In genomic region chr1:61928131-61928761, GRCm38 (mm10) we compare ENCODE assay signal across 19 mouse cellular contexts.
A peak's percentile ranks its signal among the peaks of the same experiment; 100 is the strongest.
DNase-seq lines count a peak whose midpoint lies in the region; TF ChIP-seq lines count a peak whose summit lies in the region.
"Had no signal": no experiment of that assay in that cellular context is flagged by ENCODE, and none has a peak within 500 bp of the region (broad histone marks: within the 10 kb centered on the region; RNA-seq: fewer than 3 reads in every experiment).

No protein-coding gene starts in this region.

- H3K4me3 ChIP-seq in left cerebral cortex, adult 2 months: no peak overlapping the region
- H3K4me3 ChIP-seq: embryonic facial prominence, embryonic 15.5 days; forebrain, embryonic 12.5 days; heart, embryonic 13.5 days; megakaryocyte, embryonic 14.5 days; myocyte had no signal

- peak; percentile 35 for DNase-seq in embryo, embryonic 11 days
- no peak for DNase-seq in embryo, embryonic 9.5 days (ENCODE audit: extremely low spot score)
- peak; percentile 3 to 11 for DNase-seq in left cerebral cortex, postnatal 14 days (ENCODE audit: low spot score in 2 of 2)
- no peak for DNase-seq in left cerebral cortex, adult 2 months (ENCODE audit: extremely low spot score in 1 of 2, low spot score in 2 of 2)
- DNase-seq in spleen, postnatal 36 days (ENCODE audit: low spot score in 2 of 2): peak; percentile 41 to 43
- DNase-seq in spleen, adult 12 weeks (ENCODE audit: low spot score): no peak
- no peak for DNase-seq in adrenal gland, postnatal 25 days
- DNase-seq in heart, adult 11 months: no peak
- DNase-seq: adrenal gland, adult 8-10 months; gastrocnemius, postnatal 25 days; kidney, adult 9 months; liver, postnatal 0 days; thymus, postnatal 36 days had no signal

- no peak overlapping the region for H3K27ac ChIP-seq in left cerebral cortex, adult 2 months
- H3K27ac ChIP-seq: embryonic facial prominence, embryonic 15.5 days; forebrain, embryonic 12.5 days; heart, embryonic 13.5 days; stomach, postnatal 0 days had no signal

- intact Hi-C loops in left cerebral cortex, postnatal 14 days (cut with DNase I): loop anchor here (5.0 to 10.0 kb wide), 3 partner anchors 551 to 1037 kb away; partner anchors contain the start of gene Nrp2
- intact Hi-C loops in left cerebral cortex, adult 2 months (cut with DNase I): loop anchor here (5.0 to 10.0 kb wide), 2 partner anchors 551 to 1037 kb away; no protein-coding TSS in a partner anchor

- no peak for TF ChIP-seq CTCF in left cerebral cortex, adult 2 months (IDR thresholded peaks at IDR 0.05)

Comparison
In these comparisons a context has a peak if more than half of its experiments do, and no peak if none do; other contexts are left out.
1. DNase-seq: peak in embryo, embryonic 11 days (single experiment), left cerebral cortex, postnatal 14 days (2 of 2) and spleen, postnatal 36 days (2 of 2); none in embryo, embryonic 9.5 days (single experiment), left cerebral cortex, adult 2 months (0 of 2), spleen, adult 12 weeks (single experiment), adrenal gland, postnatal 25 days (single experiment) and heart, adult 11 months (single experiment).